ENCODE assay signal across 9 mouse cellular contexts in the genomic region with DNA sequence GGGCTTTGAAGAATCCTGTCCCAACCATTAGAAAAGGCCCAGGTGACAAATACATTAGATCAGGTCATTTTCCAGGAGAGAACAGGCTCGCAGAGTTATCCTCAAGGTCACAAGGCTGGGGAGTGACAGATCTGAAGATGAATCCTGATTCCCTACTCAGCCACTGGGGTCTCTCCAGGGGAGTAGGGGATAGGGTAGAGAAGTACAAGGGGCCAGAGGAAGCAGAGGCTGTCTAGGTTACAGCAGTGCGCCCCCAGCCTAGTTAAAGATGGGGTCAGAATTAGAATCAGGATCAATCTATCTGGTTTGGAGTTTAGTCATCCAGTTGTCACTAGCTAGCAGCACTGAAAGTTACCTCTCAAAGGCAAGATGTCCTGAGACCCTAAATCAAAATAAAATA. TPM values are rescaled to one million over a fixed set of nuclear protein-coding genes. Genes with fewer than 3 reads are reported as not detected.
A peak's percentile ranks its signal among the peaks of the same experiment; 100 is the strongest.
DNase-seq lines count a peak whose midpoint lies in the region; ATAC-seq and TF ChIP-seq lines count a peak whose summit lies in the region.
"Had no signal": no experiment of that assay in that cellular context is flagged by ENCODE, and none has a peak within 500 bp of the region (broad histone marks: within the 10 kb centered on the region; RNA-seq: fewer than 3 reads in every experiment).

No protein-coding gene starts in this region.

- H3K27me3 ChIP-seq in forebrain, embryonic 14.5 days (replicated peaks; ENCODE audit: control insufficient read depth, insufficient read depth, low read length) = no peaks in the 10 kb centered on the region
- peaks cover 55% of the 10 kb centered on the region for H3K27me3 ChIP-seq in limb, embryonic 10.5 days (ENCODE audit: low read depth, poor library complexity, severe bottlenecking)
- no peaks in the 10 kb centered on the region for H3K27me3 ChIP-seq in neural tube, embryonic 14.5 days (ENCODE audit: control insufficient read depth, insufficient read depth, low read length)

- peak overlapping the region; percentile 98 for H3K9ac ChIP-seq in forebrain, embryonic 14.5 days (ENCODE audit: low read length)
- H3K9ac ChIP-seq in neural tube, embryonic 14.5 days (replicated peaks; ENCODE audit: low read depth, low read length) = peak overlapping the region; percentile 97

- WGBS in forebrain, embryonic 14.5 days = 70% methylated on average over 2 of the region's 2 CpGs
- WGBS in limb, embryonic 10.5 days = 62% methylated on average over 2 of the region's 2 CpGs
- 70% methylated on average over 2 of the region's 2 CpGs for WGBS in neural tube, embryonic 14.5 days

- H3K4me2 ChIP-seq in forebrain, embryonic 14.5 days (ENCODE audit: low read length) = peak overlapping the region; percentile 82
- H3K4me2 ChIP-seq in neural tube, embryonic 14.5 days (ENCODE audit: low read depth, low read length) = peak overlapping the region; percentile 87

- intact Hi-C loops in left cerebral cortex, adult 2 months (cut with DNase I) = loop anchor here (2.0 to 5.0 kb wide), 4 partner anchors 59 to 337 kb away; a partner anchor contains a TSS
- intact Hi-C loops in left cerebral cortex, postnatal 4 days (cut with DNase I) = loop anchor here (10.0 kb wide), 2 partner anchors 77 to 337 kb away; a partner anchor contains a TSS

- TF ChIP-seq CTCF in left cerebral cortex, adult 2 months (IDR thresholded peaks at IDR 0.05) = no peak

- peak; percentile 35 for ATAC-seq in forebrain, embryonic 14.5 days
- peak; percentile 55 for ATAC-seq in neural tube, embryonic 14.5 days (ENCODE audit: low read depth)

- H3K9me3 ChIP-seq in forebrain, embryonic 14.5 days (replicated peaks; ENCODE audit: control insufficient read depth, low read length) = no peaks in the 10 kb centered on the region
- no peaks in the 10 kb centered on the region for H3K9me3 ChIP-seq in limb, embryonic 10.5 days (replicated peaks)
- H3K9me3 ChIP-seq in neural tube, embryonic 14.5 days (ENCODE audit: control insufficient read depth, low read length) = no peaks in the 10 kb centered on the region

- no peak for DNase-seq in left cerebral cortex, adult 2 months (ENCODE audit: extremely low spot score in 1 of 2, low spot score in 2 of 2)
- no peak for DNase-seq in left cerebral cortex, adult 18-20 months (ENCODE audit: low spot score in 2 of 2)
- DNase-seq in forebrain, embryonic 14.5 days (ENCODE audit: low spot score) = no peak
- no peak for DNase-seq in limb, embryonic 10.5 days (ENCODE audit: low spot score)
- no peak for DNase-seq in cerebellum, adult 9-10 months
- DNase-seq in left cerebral cortex, postnatal 4 days = no peak
- no peak for DNase-seq in spleen, postnatal 10 days (ENCODE audit: low spot score in 2 of 2)

- no peaks in the 10 kb centered on the region for H3K36me3 ChIP-seq in forebrain, embryonic 14.5 days (ENCODE audit: control insufficient read depth, insufficient read depth, low read length)
- H3K36me3 ChIP-seq in limb, embryonic 10.5 days = no peaks in the 10 kb centered on the region
- no peaks in the 10 kb centered on the region for H3K36me3 ChIP-seq in neural tube, embryonic 14.5 days (ENCODE audit: control insufficient read depth, insufficient read depth, low read length)

- H3K4me3 ChIP-seq in left cerebral cortex, adult 2 months = peak overlapping the region; percentile 78
- H3K4me3 ChIP-seq in forebrain, embryonic 14.5 days (ENCODE audit: low read depth, low read length) = peak overlapping the region; percentile 79
- peak overlapping the region; percentile 68 for H3K4me3 ChIP-seq in limb, embryonic 10.5 days
- H3K4me3 ChIP-seq in neural tube, embryonic 14.5 days (ENCODE audit: low read depth, low read length) = peak overlapping the region; percentile 77

- H3K27ac ChIP-seq in left cerebral cortex, adult 2 months = peak overlapping the region; percentile 99
- H3K27ac ChIP-seq in forebrain, embryonic 14.5 days (ENCODE audit: low read depth, low read length) = peak overlapping the region; percentile 97
- H3K27ac ChIP-seq in limb, embryonic 10.5 days = peak overlapping the region; percentile 83
- peak overlapping the region; percentile 96 for H3K27ac ChIP-seq in neural tube, embryonic 14.5 days (ENCODE audit: low read depth, low read length)

- H3K4me1 ChIP-seq in forebrain, embryonic 14.5 days (ENCODE audit: control insufficient read depth, insufficient read depth, low read length) = peaks cover 19% of the 10 kb centered on the region
- peaks cover 11% of the 10 kb centered on the region for H3K4me1 ChIP-seq in limb, embryonic 10.5 days
- H3K4me1 ChIP-seq in neural tube, embryonic 14.5 days (ENCODE audit: control insufficient read depth, insufficient read depth, low read length) = peaks cover 26% of the 10 kb centered on the region

RNA-seq across cellular contexts. Expression of a gene that starts 0.3 kb away (rescaled TPM):
- total RNA-seq in left cerebral cortex, adult 2 months (2021) = 100 to 1,000 TPM; 222 to 223 TPM
- 100 to 1,000 TPM; 199 to 218 TPM for total RNA-seq in left cerebral cortex, adult 18-20 months (2021)
- polyA plus RNA-seq in forebrain, embryonic 14.5 days (2014; fragmentation: Nextera tagmentation; extraction: Ambion mirVana) = 108 and 134 TPM in 2 replicates
- 6.1 and 7.7 TPM in 2 replicates for polyA plus RNA-seq in limb, embryonic 10.5 days (2016; fragmentation: Nextera tagmentation; extraction: Ambion mirVana)
- polyA plus RNA-seq in neural tube, embryonic 14.5 days (2014; fragmentation: Nextera tagmentation; extraction: Ambion mirVana) = 94.7 and 111 TPM in 2 replicates
- 100 to 1,000 TPM; 256 to 274 TPM for total RNA-seq in left cerebral cortex, postnatal 4 days (2021)

RNA-seq across cellular contexts. Expression of a gene that starts 12.2 kb away (rescaled TPM):
- not detected for total RNA-seq in left cerebral cortex, adult 2 months (2021)
- not detected for total RNA-seq in left cerebral cortex, adult 18-20 months (2021)
- polyA plus RNA-seq in forebrain, embryonic 14.5 days (2014; fragmentation: Nextera tagmentation; extraction: Ambion mirVana) = not detected in 2 replicates
- polyA plus RNA-seq in limb, embryonic 10.5 days (2016; fragmentation: Nextera tagmentation; extraction: Ambion mirVana) = not detected in 2 replicates
- polyA plus RNA-seq in neural tube, embryonic 14.5 days (2014; fragmentation: Nextera tagmentation; extraction: Ambion mirVana) = not detected in 2 replicates
- total RNA-seq in left cerebral cortex, postnatal 4 days (2021) = not detected
- polyA plus RNA-seq: large intestine, adult 2 months had no signal
